Mouse (Mus musculus): ENCODE data around the gene Dvl3. TPM values are rescaled to one million over a fixed set of nuclear protein-coding genes. Genes with fewer than 3 reads are reported as not detected.
"Not testable (repeated sequence)": the region's sequence is repeated elsewhere in the genome, so short reads cannot be mapped to it uniquely, and the experiment has no call there.

Gene Dvl3
- polyA plus RNA-seq, 1 experiment from 2014 or later: 25.3 TPM

GRCm38 (mm10) chr16:20478504-20478903, 38.3 kb upstream of the Dvl3 start:
- Histone ChIP-seq H3K27me3 (replicated peaks; ENCODE audit: control insufficient read depth, insufficient read depth, low read length) (no peaks in the 10 kb centered on the region), H3K36me3 (ENCODE audit: control insufficient read depth, insufficient read depth, low read length) (no peaks in the 10 kb centered on the region), H3K9me3 (replicated peaks; ENCODE audit: control insufficient read depth, low read length) (no peaks in the 10 kb centered on the region), H3K4me3 (ENCODE audit: low read depth, low read length) (no peak overlapping the region), H3K4me2 (ENCODE audit: low read length) (no peak overlapping the region), H3K4me1 (ENCODE audit: control insufficient read depth, insufficient read depth, low read length) (no peaks in the 10 kb centered on the region), H3K9ac (ENCODE audit: low read length) (no peak overlapping the region), H3K27ac (ENCODE audit: low read depth, low read length) (no peak overlapping the region)
- DNase-seq (ENCODE audit: low spot score) (no peak), ATAC-seq (no peak)
- 78% methylated on average over 2 of the region's 2 CpGs for WGBS

- not testable (repeated sequence) for H3K27me3 ChIP-seq (replicated peaks; ENCODE audit: control insufficient read depth, insufficient read depth, low read length); H3K27ac ChIP-seq (ENCODE audit: low read depth, low read length); H3K4me1 ChIP-seq (ENCODE audit: control insufficient read depth, insufficient read depth, low read length); ATAC-seq; H3K4me2 ChIP-seq (ENCODE audit: low read length); H3K36me3 ChIP-seq (ENCODE audit: control insufficient read depth, insufficient read depth, low read length); DNase-seq (ENCODE audit: low spot score); H3K9me3 ChIP-seq (replicated peaks; ENCODE audit: control insufficient read depth, low read length); H3K4me3 ChIP-seq (ENCODE audit: low read depth, low read length); H3K9ac ChIP-seq (ENCODE audit: low read length)
- 94% methylated on average over 12 of the region's 12 CpGs for WGBS
These were observed 37.6 kb upstream of the Dvl3 start for GRCm38 (mm10) chr16:20479026-20479760.

- no peaks in the 10 kb centered on the region for H3K4me1 ChIP-seq (ENCODE audit: control insufficient read depth, insufficient read depth, low read length)
- H3K4me2 ChIP-seq (ENCODE audit: low read length): no peak overlapping the region
- DNase-seq (ENCODE audit: low spot score) (peak; percentile 73), ATAC-seq (no peak)
- no peaks in the 10 kb centered on the region for H3K9me3 ChIP-seq (replicated peaks; ENCODE audit: control insufficient read depth, low read length)
- no peak overlapping the region for H3K27ac ChIP-seq (ENCODE audit: low read depth, low read length)
- no peaks in the 10 kb centered on the region for H3K36me3 ChIP-seq (ENCODE audit: control insufficient read depth, insufficient read depth, low read length)
- no peaks in the 10 kb centered on the region for H3K27me3 ChIP-seq (replicated peaks; ENCODE audit: control insufficient read depth, insufficient read depth, low read length)
- WGBS: 40% methylated on average over 3 of the region's 3 CpGs
- no peak overlapping the region for H3K9ac ChIP-seq (ENCODE audit: low read length)
- H3K4me3 ChIP-seq (ENCODE audit: low read depth, low read length): no peak overlapping the region
These were observed 36.7 kb upstream of the Dvl3 start for GRCm38 (mm10) chr16:20480115-20480514.

GRCm38 (mm10) chr16:20481746-20482145, 35.0 kb upstream of the Dvl3 start:
- Histone ChIP-seq H3K9me3 (replicated peaks; ENCODE audit: control insufficient read depth, low read length) (no peaks in the 10 kb centered on the region), H3K36me3 (ENCODE audit: control insufficient read depth, insufficient read depth, low read length) (no peaks in the 10 kb centered on the region), H3K27ac (ENCODE audit: low read depth, low read length) (no peak overlapping the region), H3K4me2 (ENCODE audit: low read length) (no peak overlapping the region), H3K27me3 (replicated peaks; ENCODE audit: control insufficient read depth, insufficient read depth, low read length) (no peaks in the 10 kb centered on the region), H3K4me1 (ENCODE audit: control insufficient read depth, insufficient read depth, low read length) (no peaks in the 10 kb centered on the region), H3K4me3 (ENCODE audit: low read depth, low read length) (no peak overlapping the region), H3K9ac (ENCODE audit: low read length) (no peak overlapping the region)
- 74% methylated on average over 2 of the region's 2 CpGs for WGBS
- ATAC-seq: no peak
- no peak for DNase-seq (ENCODE audit: low spot score)

GRCm38 (mm10) chr16:20483716-20484115, 33.1 kb upstream of the Dvl3 start:
- not testable (repeated sequence) for ATAC-seq; H3K4me3 ChIP-seq (ENCODE audit: low read depth, low read length); H3K27me3 ChIP-seq (replicated peaks; ENCODE audit: control insufficient read depth, insufficient read depth, low read length); H3K9ac ChIP-seq (ENCODE audit: low read length); H3K4me2 ChIP-seq (ENCODE audit: low read length); H3K27ac ChIP-seq (ENCODE audit: low read depth, low read length); H3K36me3 ChIP-seq (ENCODE audit: control insufficient read depth, insufficient read depth, low read length); DNase-seq (ENCODE audit: low spot score); H3K9me3 ChIP-seq (replicated peaks; ENCODE audit: control insufficient read depth, low read length); H3K4me1 ChIP-seq (ENCODE audit: control insufficient read depth, insufficient read depth, low read length)
- WGBS: 88% methylated on average over 5 of the region's 7 CpGs

GRCm38 (mm10) chr16:20485061-20485460, 31.7 kb upstream of the Dvl3 start:
- Histone ChIP-seq H3K27me3 (replicated peaks; ENCODE audit: control insufficient read depth, insufficient read depth, low read length) (no peaks in the 10 kb centered on the region), H3K9ac (ENCODE audit: low read length) (no peak overlapping the region), H3K4me3 (ENCODE audit: low read depth, low read length) (no peak overlapping the region), H3K4me2 (ENCODE audit: low read length) (no peak overlapping the region), H3K4me1 (ENCODE audit: control insufficient read depth, insufficient read depth, low read length) (no peaks in the 10 kb centered on the region), H3K27ac (ENCODE audit: low read depth, low read length) (no peak overlapping the region), H3K9me3 (replicated peaks; ENCODE audit: control insufficient read depth, low read length) (no peaks in the 10 kb centered on the region), H3K36me3 (ENCODE audit: control insufficient read depth, insufficient read depth, low read length) (no peaks in the 10 kb centered on the region)
- 47% methylated on average over 4 of the region's 4 CpGs for WGBS
- no peak for DNase-seq (ENCODE audit: low spot score)
- no peak for ATAC-seq

- Histone ChIP-seq H3K4me1 (ENCODE audit: control insufficient read depth, insufficient read depth, low read length) (no peaks in the 10 kb centered on the region), H3K4me3 (ENCODE audit: low read depth, low read length) (no peak overlapping the region), H3K36me3 (ENCODE audit: control insufficient read depth, insufficient read depth, low read length) (no peaks in the 10 kb centered on the region), H3K9me3 (replicated peaks; ENCODE audit: control insufficient read depth, low read length) (no peaks in the 10 kb centered on the region), H3K9ac (ENCODE audit: low read length) (no peak overlapping the region), H3K27ac (ENCODE audit: low read depth, low read length) (no peak overlapping the region), H3K4me2 (ENCODE audit: low read length) (no peak overlapping the region), H3K27me3 (replicated peaks; ENCODE audit: control insufficient read depth, insufficient read depth, low read length) (no peaks in the 10 kb centered on the region)
- ATAC-seq (no peak), DNase-seq (ENCODE audit: low spot score) (peak; percentile 10)
- WGBS: 47% methylated on average over 3 of the region's 3 CpGs
These were observed 30.7 kb upstream of the Dvl3 start for GRCm38 (mm10) chr16:20486048-20486447.

GRCm38 (mm10) chr16:20488151-20488550, 28.6 kb upstream of the Dvl3 start:
- Histone ChIP-seq H3K27ac (ENCODE audit: low read depth, low read length) (no peak overlapping the region), H3K4me3 (ENCODE audit: low read depth, low read length) (no peak overlapping the region), H3K27me3 (replicated peaks; ENCODE audit: control insufficient read depth, insufficient read depth, low read length) (no peaks in the 10 kb centered on the region), H3K4me2 (ENCODE audit: low read length) (no peak overlapping the region), H3K9ac (ENCODE audit: low read length) (no peak overlapping the region), H3K9me3 (replicated peaks; ENCODE audit: control insufficient read depth, low read length) (no peaks in the 10 kb centered on the region), H3K36me3 (ENCODE audit: control insufficient read depth, insufficient read depth, low read length) (no peaks in the 10 kb centered on the region), H3K4me1 (ENCODE audit: control insufficient read depth, insufficient read depth, low read length) (no peaks in the 10 kb centered on the region)
- DNase-seq (ENCODE audit: low spot score) (no peak), ATAC-seq (no peak)
- WGBS: 92% methylated on average over 1 of the region's 1 CpGs

GRCm38 (mm10) chr16:20488751-20489150, 28.0 kb upstream of the Dvl3 start:
- not testable (repeated sequence) for H3K27ac ChIP-seq (ENCODE audit: low read depth, low read length); H3K36me3 ChIP-seq (ENCODE audit: control insufficient read depth, insufficient read depth, low read length); H3K4me2 ChIP-seq (ENCODE audit: low read length); H3K4me1 ChIP-seq (ENCODE audit: control insufficient read depth, insufficient read depth, low read length); H3K9me3 ChIP-seq (replicated peaks; ENCODE audit: control insufficient read depth, low read length); DNase-seq (ENCODE audit: low spot score); H3K4me3 ChIP-seq (ENCODE audit: low read depth, low read length); H3K9ac ChIP-seq (ENCODE audit: low read length); ATAC-seq; H3K27me3 ChIP-seq (replicated peaks; ENCODE audit: control insufficient read depth, insufficient read depth, low read length)
- 90% methylated on average over 9 of the region's 9 CpGs for WGBS

Data from forebrain, embryonic 14.5 days (tissue).